Mouse (Mus musculus): Measurements from ENCODE around the gene Rpl12.

Rpl12 gene

DNA sequence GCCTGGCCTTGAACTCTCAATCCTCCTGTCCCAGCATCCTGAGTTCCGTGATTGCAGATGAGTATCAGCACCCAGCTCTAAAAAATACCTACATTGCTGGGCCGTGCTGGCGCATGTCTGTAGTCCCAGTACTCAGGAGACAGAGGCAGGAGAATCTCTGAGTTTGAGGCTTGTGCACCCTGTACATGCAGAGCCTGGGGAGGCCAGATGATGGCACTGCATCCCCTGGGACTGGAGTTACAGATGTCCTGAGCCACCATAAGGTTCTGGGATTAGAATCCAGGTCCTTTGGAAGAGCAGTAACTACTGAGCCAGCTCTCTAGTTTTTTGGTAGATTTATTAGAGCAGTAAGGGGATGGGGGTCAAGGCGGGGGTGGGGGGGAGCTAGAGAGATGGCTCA lies 20.9 kb upstream of the Rpl12 start:
- no peak for DNase-seq

DNA sequence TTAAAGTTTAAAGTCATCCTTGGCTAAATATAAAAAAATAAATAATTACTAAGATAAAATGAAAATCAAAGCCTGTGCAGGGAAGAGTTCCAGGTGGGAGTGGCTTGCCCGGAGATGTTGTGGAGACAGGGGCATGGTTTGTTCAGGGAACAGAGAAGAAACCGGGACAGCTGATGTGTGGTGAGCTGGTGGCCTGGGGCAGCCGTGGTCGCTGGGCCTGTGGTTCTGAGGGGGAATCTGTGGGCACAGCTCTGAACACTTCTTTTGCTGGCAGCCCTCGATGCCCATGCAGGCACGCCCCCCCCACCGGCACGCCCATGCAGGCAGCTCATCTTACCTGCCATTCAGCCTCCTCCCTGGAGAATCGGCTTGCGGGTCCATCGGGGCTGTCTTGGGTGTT lies 13.9 kb upstream of the Rpl12 start:
- DNase-seq: no peak

GRCm38 (mm10) chr2:32954581-32954980 lies 6.8 kb upstream of the Rpl12 start:
- no peak for DNase-seq

GRCm38 (mm10) chr2:32957344-32957743 lies 4.0 kb upstream of the Rpl12 start:
- peak; percentile 63 to 65 for DNase-seq

DNA sequence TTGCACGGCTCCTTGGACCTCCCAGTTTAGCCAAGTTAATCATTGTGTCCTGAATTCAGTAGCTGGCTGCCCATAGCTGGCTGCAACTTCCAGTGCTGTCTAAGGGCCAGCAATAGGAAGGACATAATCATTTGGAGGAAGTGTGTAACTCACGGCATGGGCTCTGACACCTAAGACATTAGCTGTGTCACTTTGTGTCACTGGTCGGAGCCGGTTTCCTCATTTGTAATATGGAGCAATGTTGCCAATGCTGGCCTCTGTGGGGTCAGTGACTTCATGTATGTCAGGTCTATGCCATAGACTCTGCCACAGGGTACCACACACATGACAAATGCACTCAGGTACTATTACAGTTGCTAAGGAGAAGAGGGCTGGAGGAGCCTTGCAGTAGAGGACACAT lies 1.1 kb upstream of the Rpl12 start:
- DNase-seq: no peak

DNA sequence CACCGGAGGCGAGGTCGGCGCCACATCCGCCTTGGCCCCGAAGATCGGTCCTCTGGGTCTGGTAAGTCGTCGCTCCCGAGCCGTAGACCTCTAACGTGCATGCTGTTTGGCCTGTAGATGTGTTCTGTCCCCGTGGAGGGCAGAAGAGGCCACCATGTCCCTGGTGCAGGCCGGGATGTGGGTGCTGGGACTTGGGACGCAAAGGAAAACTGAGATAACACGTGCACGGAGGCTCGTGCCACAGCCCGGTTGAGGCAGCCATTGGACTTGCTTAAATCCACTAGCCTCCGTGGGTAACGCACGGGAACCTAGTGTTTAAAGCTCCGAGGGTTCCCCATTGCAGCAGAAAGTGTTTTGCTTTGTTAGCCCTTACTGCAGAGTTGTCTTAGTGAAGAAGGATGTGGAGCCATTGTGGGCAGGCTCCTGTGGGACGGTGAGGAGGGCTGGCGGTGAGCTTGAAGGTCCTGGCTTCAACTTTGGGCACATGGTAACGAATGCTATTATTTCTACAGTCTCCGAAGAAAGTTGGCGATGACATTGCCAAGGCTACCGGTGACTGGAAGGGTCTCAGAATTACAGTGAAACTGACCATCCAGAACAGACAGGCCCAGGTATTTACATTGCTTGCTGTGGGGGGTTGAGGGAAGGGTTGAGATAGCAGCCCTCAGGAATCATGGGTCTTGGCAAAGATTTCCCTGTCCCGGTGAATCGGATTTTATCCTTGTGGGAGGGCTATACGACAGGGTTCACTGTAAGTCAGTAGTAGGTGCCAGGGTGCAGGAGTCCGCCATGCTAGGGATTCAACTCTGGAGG lies 909 bp downstream of the Rpl12 start:
- no peak for DNase-seq

- DNase-seq: no peak
These were observed 1.5 kb downstream of the Rpl12 start for GRCm38 (mm10) chr2:32962875-32963220.

GRCm38 (mm10) chr2:32963544-32963943 lies 2.2 kb downstream of the Rpl12 start:
- no peak for DNase-seq

- no peak for DNase-seq
These were observed 2.6 kb downstream of the Rpl12 start for GRCm38 (mm10) chr2:32963981-32964380.

GRCm38 (mm10) chr2:32964659-32965457 lies 3.5 kb downstream of the Rpl12 start:
- no peak for DNase-seq

- DNase-seq: no peak
These were observed 4.3 kb downstream of the Rpl12 start for GRCm38 (mm10) chr2:32965511-32966183.

DNA sequence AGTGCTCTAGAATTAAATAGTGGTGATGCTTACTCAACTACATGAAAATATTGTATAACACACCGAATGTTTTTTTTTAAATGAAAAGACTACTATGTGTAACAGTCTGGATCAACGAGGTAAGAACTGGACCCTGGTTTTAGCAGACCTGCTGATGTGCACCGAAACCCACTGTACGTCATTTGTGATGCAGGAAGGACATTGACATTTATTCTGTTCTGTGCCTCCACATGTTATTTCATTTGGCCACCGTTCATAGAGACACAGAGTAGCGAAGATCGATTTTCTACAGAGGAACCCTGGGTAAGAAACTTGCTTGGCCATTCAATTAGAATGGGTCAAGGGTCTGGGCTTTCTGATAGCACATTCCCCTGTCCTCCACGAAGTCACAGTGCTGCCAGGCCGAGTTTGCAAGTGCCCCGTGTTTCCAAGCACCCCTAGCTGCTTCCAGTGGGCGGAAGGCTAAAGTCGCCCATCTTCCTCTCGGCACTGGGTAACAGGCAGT lies 4.9 kb downstream of the Rpl12 start:
- DNase-seq: no peak

- DNase-seq: peak; percentile 87 to 94
These were observed 5.6 kb downstream of the Rpl12 start for GRCm38 (mm10) chr2:32966689-32967631.

DNA sequence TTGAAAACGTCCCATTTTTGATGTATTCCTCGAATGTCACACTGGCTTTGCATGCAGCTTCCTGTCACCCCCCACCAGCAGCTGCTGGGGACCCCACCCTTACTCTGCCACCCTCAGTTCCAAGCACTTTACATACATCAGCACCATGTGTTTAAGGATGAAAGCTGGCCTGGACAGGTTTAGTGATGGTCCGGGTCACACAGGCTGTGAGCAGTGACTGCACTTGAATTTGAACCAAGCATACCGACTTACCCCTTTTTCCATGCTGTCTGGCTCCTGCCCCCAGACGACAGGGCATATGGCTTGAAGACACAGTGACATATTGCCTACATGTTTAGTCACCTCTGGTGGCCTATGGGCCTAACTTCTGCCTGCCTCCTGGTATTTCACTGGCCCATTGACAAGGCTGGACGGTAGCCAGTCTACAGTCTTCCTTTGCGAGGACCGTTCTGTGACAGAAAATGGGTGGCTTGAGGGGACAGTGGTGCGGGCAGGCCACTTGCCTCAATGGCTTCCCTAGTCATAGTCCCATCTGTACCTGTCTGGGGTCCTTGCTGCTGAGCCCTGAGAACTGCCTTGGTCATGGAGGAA lies 6.8 kb downstream of the Rpl12 start:
- no peak for DNase-seq

- no peak for DNase-seq
These were observed 8.0 kb downstream of the Rpl12 start for GRCm38 (mm10) chr2:32969326-32969725.

- no peak for DNase-seq
These were observed 9.9 kb downstream of the Rpl12 start for GRCm38 (mm10) chr2:32971235-32971634.

- no peak for DNase-seq
These were observed 12.9 kb downstream of the Rpl12 start for GRCm38 (mm10) chr2:32974216-32974615.

DNA sequence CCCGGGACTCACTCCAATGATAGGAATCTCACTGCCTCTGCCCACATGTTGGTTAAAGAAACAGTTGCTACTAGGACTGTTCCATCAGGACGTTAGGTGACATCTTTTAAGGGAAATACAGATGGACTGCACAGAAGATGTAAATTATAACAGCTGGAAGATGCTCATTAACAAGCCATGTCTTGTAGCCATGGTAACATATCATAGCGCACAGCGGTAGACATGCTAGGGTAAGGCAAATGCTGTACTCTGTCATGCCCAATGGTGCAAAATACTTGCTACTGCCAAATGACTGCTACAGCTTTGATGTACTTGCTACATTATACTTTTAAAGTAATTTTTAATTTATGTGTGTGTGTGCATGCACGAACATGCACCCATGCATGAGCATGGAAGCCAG lies 15.8 kb downstream of the Rpl12 start:
- no peak for DNase-seq

DNA sequence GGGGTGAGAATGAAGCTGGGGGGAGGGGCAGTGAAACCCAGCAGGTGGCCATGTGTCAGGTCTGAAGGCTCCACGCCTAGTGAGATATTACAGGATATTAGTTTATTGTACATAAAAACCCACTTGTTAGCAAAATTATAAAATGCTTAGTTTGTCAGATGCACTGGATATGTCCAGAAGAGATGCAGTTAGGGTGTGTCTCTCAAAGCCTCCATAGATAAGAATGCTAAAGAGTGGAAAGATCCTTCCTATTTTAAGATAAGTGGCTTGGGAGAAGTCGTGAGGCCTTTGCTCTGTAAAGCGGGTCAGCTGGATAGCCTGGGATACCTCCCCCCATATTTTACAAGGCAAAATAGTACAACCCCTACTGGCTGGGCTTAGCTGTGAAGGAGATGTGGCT lies 17.3 kb downstream of the Rpl12 start:
- no peak for DNase-seq

DNA sequence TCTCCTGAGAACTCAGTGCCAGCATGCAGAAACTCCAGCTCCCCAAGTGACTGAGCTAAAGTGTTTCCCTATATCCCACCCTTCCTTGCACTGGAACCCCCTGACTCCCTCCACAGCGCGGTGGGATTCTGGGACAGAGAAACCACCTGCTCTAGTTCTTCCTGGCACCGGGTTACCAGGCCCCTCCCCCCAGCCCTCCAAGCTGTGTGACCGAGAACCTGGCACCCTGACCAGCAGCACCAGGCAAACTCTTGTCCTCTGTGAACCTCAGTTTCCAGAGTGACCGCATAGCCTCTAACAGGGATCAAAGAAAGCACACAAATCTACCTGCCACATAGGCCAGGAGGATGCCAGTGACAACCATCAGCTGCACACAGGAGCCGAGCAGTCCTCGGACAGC lies 18.3 kb downstream of the Rpl12 start:
- no peak for DNase-seq

- no peak for DNase-seq
These were observed 19.9 kb downstream of the Rpl12 start for GRCm38 (mm10) chr2:32981281-32981680.

- DNase-seq: peak; percentile 95 to 98
These were observed 20.4 kb downstream of the Rpl12 start, which contains the start of gene Slc2a8 for GRCm38 (mm10) chr2:32981725-32982271. Gene Slc2a8, minus strand, starts transcription at chr2:32982083.

Data from kidney, postnatal 25 days (tissue).